Mouse (Mus musculus) midbrain, embryonic 14.5 days (tissue): ENCODE results near the gene Ankrd44. TPM values are rescaled to one million over a fixed set of nuclear protein-coding genes. Genes with fewer than 3 reads are reported as not detected.

Experiments
- ATAC-seq: fragments of 200-750 bp; cut with Nextera tagmentation; 2 replicates; pipeline ENCODE4 v1.8.0; 2017; ENCODE audit warnings: moderate number of reproducible peaks, moderate library complexity; ENCODE audit not compliant: low FRiP score, low TSS enrichment
- DNase-seq: peaks from one replicate; pipeline ENCODE4 v3.0.0-alpha.2; 2015
- H3K27ac ChIP-seq: fragments of 300-500 bp; sonication (generic); replicated peaks from 2 replicates; pipeline ENCODE4 v1.5.1; 2014; ENCODE audit warnings: mild to moderate bottlenecking, low read depth, low read length, moderate library complexity
- H3K27me3 ChIP-seq: fragments of 300-500 bp; sonication (generic); 2 replicates; pipeline ENCODE4 v1.6.1; 2014; ENCODE audit warnings: low read length, control low read depth, mixed read lengths; ENCODE audit not compliant: control insufficient read depth, insufficient read depth
- H3K36me3 ChIP-seq: fragments of 300-500 bp; sonication (generic); 2 replicates; pipeline ENCODE4 v1.6.1; 2014; ENCODE audit warnings: low read length, control low read depth; ENCODE audit not compliant: control insufficient read depth, insufficient read depth
- H3K4me1 ChIP-seq: fragments of 300-500 bp; sonication (generic); 2 replicates; pipeline ENCODE4 v1.6.1; 2014; ENCODE audit warnings: mild to moderate bottlenecking, antibody characterized with exemption, low read length, control low read depth; ENCODE audit not compliant: control insufficient read depth, insufficient read depth
- H3K4me2 ChIP-seq: fragments of 300-500 bp; sonication (generic); 2 replicates; pipeline ENCODE4 v1.6.1; 2014; ENCODE audit warnings: mild to moderate bottlenecking, low read length, moderate library complexity
- H3K4me3 ChIP-seq: fragments of 300-500 bp; sonication (generic); replicated peaks from 2 replicates; pipeline ENCODE4 v1.5.1; 2014; ENCODE audit warnings: low read depth, low read length
- H3K9ac ChIP-seq: fragments of 300-500 bp; sonication (generic); replicated peaks from 2 replicates; pipeline ENCODE4 v1.6.1; 2014; ENCODE audit warnings: mild to moderate bottlenecking, low read length, moderate library complexity
- H3K9me3 ChIP-seq: fragments of 300-500 bp; sonication (generic); 2 replicates; pipeline ENCODE4 v1.6.1; 2016; ENCODE audit warnings: low read length, control low read depth, mixed read lengths; ENCODE audit not compliant: control insufficient read depth
- WGBS: fragments of 180-500 bp; shearing (Covaris S2); extraction: QIAGEN DNeasy Blood & Tissue Kit; methylation state at CpG from one replicate; pipeline ENCODE4 v1.1.7; 2014; 5-methylcytosine and 5-hydroxymethylcytosine counted together
- polyA plus RNA-seq: library from polyadenylated mRNA; unstranded; fragments of >200 nt; fragmentation: Nextera tagmentation; extraction: Ambion mirVana; gene quantifications from 2 replicates; pipeline ENCODE4 v1.2.1, GENCODE M21; 2014

Ankrd44 gene
- polyA plus RNA-seq, 1 experiment from 2014 or later = 39.1 TPM

DNA sequence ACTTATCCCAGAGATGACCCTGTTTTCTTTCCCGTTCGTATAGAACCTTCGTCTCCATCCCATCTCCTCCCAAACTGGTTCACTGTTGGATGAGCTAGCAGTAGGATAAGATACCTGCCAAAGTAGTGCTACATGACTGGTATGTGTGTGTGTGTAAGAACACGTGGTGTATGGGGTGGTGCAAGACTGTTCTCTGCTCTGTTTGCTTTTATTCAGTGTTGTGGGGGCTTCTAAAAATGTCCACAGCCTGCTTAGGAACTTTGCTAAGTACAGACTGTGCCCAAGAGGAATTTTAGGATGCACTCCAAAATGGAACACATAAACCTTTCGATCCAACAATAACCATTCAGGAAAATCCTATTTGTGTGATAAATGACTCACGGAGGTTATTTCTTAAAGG is 209.3 kb downstream of the Ankrd44 start:
- H3K4me3 ChIP-seq = no peak overlapping the region
- H3K4me2 ChIP-seq = no peak overlapping the region
- H3K4me1 ChIP-seq = no peaks in the 10 kb centered on the region
- no peak overlapping the region for H3K27ac ChIP-seq
- H3K36me3 ChIP-seq = no peaks in the 10 kb centered on the region; the same call in 1 of the 2 replicates
- no peak for DNase-seq
- no peaks in the 10 kb centered on the region for H3K9me3 ChIP-seq
- H3K9ac ChIP-seq = no peak overlapping the region
- no peaks in the 10 kb centered on the region for H3K27me3 ChIP-seq
- WGBS = 94% methylated on average over 6 of the region's 6 CpGs
- no peak for ATAC-seq

- H3K27ac ChIP-seq = no peak overlapping the region
- no peaks in the 10 kb centered on the region for H3K36me3 ChIP-seq
- no peaks in the 10 kb centered on the region for H3K9me3 ChIP-seq
- 73% methylated on average over 8 of the region's 8 CpGs for WGBS
- H3K4me1 ChIP-seq = no peaks in the 10 kb centered on the region
- no peak overlapping the region for H3K4me2 ChIP-seq
- ATAC-seq = no peak
- no peak overlapping the region for H3K4me3 ChIP-seq
- H3K27me3 ChIP-seq = no peaks in the 10 kb centered on the region
- no peak overlapping the region for H3K9ac ChIP-seq
- peak; percentile 44 for DNase-seq
Observed at GRCm38 (mm10) chr1:54715061-54715760, 211.0 kb downstream of the Ankrd44 start.

DNA sequence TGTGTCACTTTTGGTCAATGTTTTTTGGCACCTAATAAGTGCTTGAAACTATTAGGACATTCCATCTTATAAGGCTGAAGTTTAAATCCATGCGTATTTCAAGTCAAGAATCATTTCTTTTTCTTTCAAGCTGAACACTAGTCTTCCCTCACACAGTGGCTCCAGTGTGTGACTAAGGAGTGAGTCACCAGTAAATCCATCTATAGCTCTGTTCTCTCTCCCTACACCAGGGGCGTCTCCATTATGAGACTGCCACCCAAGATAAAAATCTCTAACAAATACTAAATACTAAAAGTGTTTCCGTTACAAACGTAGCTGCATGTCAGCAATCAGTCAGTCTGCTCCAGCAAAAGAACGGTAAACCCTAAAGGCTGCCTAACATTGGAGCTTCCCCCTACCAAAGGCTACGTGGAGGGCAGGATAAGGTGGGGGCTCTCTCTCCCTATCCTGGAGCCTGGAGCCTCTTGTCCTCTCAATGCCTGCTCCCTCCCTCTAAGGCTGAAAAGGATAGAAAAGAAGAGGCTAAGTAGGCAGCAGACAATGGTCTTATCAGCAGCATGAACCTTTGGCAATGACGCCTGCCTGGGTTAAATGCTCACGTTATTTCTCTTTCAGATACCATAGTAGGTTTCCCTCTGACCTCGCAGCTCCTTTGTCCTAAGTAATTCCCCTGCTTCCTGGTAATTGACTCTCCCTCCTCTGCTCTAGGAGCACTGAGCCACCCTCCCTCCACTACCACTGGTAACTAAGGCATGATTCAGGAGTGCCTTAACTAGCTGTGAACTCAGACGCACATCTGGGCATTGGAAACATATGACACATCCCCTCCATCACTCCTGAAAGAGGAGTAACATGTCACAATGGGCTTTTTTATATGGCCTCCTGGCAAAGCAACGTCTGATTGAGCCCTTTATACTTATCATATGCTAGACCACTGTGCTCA is 212.7 kb downstream of the Ankrd44 start:
- 62% methylated on average over 11 of the region's 11 CpGs for WGBS
- no peak overlapping the region for H3K9ac ChIP-seq
- ATAC-seq = no peak

DNA sequence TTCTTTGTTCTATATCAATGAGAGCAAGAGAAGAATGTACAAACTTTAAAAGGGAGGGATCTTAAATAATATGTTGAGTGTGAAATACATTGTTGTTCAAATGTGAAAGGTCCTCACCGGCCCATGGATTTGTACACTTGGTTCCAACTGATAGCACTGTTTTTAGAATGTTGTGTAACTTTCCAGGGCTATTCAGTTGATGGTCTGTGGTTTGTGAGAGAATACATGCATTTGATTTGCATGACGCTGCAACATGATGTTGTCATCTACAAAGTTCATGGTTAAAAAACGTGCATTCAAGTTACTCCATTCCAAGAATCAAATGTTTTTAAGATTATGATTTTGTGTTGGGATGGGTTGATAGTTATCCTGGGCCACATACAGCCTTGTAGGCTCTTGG is 214.6 kb downstream of the Ankrd44 start:
- Histone ChIP-seq H3K36me3 (no peaks in the 10 kb centered on the region), H3K9me3 (no peaks in the 10 kb centered on the region), H3K4me2 (no peak overlapping the region), H3K4me1 (peaks cover 7% of the 10 kb centered on the region), H3K27ac (no peak overlapping the region), H3K4me3 (no peak overlapping the region), H3K27me3 (no peaks in the 10 kb centered on the region), H3K9ac (no peak overlapping the region)
- DNase-seq = no peak
- 91% methylated on average over 3 of the region's 3 CpGs for WGBS
- ATAC-seq = no peak

More for the DNA sequence above, 212.7 kb downstream of the Ankrd44 start:
- H3K4me1 ChIP-seq = no peaks in the 10 kb centered on the region
- H3K9me3 ChIP-seq = no peaks in the 10 kb centered on the region
- DNase-seq = no peak
- no peak overlapping the region for H3K4me3 ChIP-seq
- H3K4me2 ChIP-seq = no peak overlapping the region
- H3K27me3 ChIP-seq = no peaks in the 10 kb centered on the region
- H3K36me3 ChIP-seq = no peaks in the 10 kb centered on the region
- H3K27ac ChIP-seq = no peak overlapping the region

GRCm38 (mm10) chr1:54710550-54710949 is 215.6 kb downstream of the Ankrd44 start:
- H3K36me3 ChIP-seq = no peaks in the 10 kb centered on the region
- no peak overlapping the region for H3K27ac ChIP-seq
- no peak for DNase-seq
- WGBS = 85% methylated on average over 1 of the region's 1 CpGs
- H3K9ac ChIP-seq = no peak overlapping the region
- ATAC-seq = no peak
- H3K27me3 ChIP-seq = no peaks in the 10 kb centered on the region
- peaks cover 7% of the 10 kb centered on the region for H3K4me1 ChIP-seq
- no peak overlapping the region for H3K4me2 ChIP-seq
- H3K4me3 ChIP-seq = no peak overlapping the region
- H3K9me3 ChIP-seq = no peaks in the 10 kb centered on the region

DNA sequence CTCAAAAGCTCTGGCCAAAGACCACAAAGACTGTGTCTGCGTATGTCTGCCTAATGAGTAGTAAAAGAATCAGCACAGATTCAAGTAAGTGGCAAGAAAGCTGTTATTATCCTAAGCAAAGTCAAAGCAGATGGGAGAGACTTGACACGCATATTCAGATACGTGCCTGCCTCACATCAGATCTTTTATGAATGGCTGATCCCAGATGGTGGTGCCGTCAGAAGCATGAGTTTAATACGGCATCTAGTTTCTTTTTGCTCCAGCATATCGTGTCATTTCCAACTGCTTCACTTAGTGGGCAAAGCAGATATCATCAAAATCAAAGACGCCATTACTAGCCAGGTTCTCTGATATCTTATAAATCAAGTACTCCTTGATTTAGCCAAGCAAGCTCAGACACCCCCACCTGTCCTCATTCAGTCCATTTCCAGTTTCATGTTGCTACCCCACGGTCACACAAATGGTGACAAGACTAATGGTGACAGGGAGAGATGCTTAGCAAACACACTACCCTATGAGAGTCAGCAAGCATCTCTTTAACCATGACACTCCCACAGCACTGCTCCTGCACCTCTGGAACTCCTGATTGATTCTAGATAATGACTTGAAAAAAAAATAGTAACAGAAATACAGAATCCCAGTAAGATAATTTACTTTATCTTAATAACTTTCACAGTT is 218.2 kb downstream of the Ankrd44 start:
- Histone ChIP-seq H3K27ac (peak overlapping the region; percentile 76), H3K36me3 (no peaks in the 10 kb centered on the region), H3K27me3 (no peaks in the 10 kb centered on the region), H3K4me1 (peaks cover 7% of the 10 kb centered on the region), H3K4me3 (no peak overlapping the region), H3K9me3 (no peaks in the 10 kb centered on the region), H3K9ac (no peak overlapping the region), H3K4me2 (no peak overlapping the region)
- WGBS = 59% methylated on average over 8 of the region's 8 CpGs
- DNase-seq = peak; percentile 42
- ATAC-seq = peak; percentile 37; the same call in 1 of the 2 replicates

- 43% methylated on average over 10 of the region's 10 CpGs for WGBS
- H3K27me3 ChIP-seq = no peaks in the 10 kb centered on the region
- peak; percentile 71 for ATAC-seq
- H3K9me3 ChIP-seq = no peaks in the 10 kb centered on the region
- no peak overlapping the region for H3K9ac ChIP-seq
- no peak overlapping the region for H3K4me3 ChIP-seq
- peak; percentile 69 for DNase-seq
- H3K4me2 ChIP-seq = peak overlapping the region; percentile 14; the same call in 1 of the 2 replicates
- H3K27ac ChIP-seq = peak overlapping the region; percentile 76
- peaks cover 7% of the 10 kb centered on the region for H3K4me1 ChIP-seq
- no peaks in the 10 kb centered on the region for H3K36me3 ChIP-seq
Observed at GRCm38 (mm10) chr1:54707036-54707887, 218.9 kb downstream of the Ankrd44 start.

DNA sequence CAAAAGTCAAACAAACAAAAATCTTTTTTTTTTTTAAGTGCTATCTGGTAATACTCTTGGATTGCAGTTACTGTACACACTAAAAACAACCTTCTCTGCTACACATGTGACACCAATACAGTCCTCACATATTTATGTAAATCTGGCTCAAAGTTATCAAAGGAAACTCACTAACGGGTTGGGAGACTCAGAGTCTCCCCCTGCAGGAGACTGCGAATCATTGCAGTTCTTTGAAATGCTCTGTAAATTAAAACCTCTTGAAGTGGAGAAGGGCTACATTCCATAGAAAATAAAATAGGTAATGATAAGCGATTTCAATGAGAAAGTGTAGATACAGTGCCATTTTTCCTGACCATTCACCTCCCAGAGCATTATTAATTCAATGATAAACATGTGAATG is 219.6 kb downstream of the Ankrd44 start:
- Histone ChIP-seq H3K4me1 (peaks cover 7% of the 10 kb centered on the region), H3K4me2 (peak overlapping the region; percentile 14; the same call in 1 of the 2 replicates), H3K9me3 (no peaks in the 10 kb centered on the region), H3K36me3 (no peaks in the 10 kb centered on the region), H3K4me3 (no peak overlapping the region), H3K27ac (peak overlapping the region; percentile 76), H3K27me3 (no peaks in the 10 kb centered on the region), H3K9ac (no peak overlapping the region)
- WGBS = 20% methylated on average over 3 of the region's 3 CpGs
- DNase-seq (peak; percentile 44), ATAC-seq (no peak)
